Mouse (Mus musculus): ENCODE measurements around the gene Vcp. TPM values are rescaled to one million over a fixed set of nuclear protein-coding genes. Genes with fewer than 3 reads are reported as not detected.

The Vcp gene
- 316 and 331 TPM in 2 replicates for polyA plus RNA-seq (2012; rRNA removed)

GRCm38 (mm10) chr4:43000141-43000986 is at the start of gene Vcp:
Gene Vcp, minus strand, starts transcription at chr4:43000507.

DNA sequence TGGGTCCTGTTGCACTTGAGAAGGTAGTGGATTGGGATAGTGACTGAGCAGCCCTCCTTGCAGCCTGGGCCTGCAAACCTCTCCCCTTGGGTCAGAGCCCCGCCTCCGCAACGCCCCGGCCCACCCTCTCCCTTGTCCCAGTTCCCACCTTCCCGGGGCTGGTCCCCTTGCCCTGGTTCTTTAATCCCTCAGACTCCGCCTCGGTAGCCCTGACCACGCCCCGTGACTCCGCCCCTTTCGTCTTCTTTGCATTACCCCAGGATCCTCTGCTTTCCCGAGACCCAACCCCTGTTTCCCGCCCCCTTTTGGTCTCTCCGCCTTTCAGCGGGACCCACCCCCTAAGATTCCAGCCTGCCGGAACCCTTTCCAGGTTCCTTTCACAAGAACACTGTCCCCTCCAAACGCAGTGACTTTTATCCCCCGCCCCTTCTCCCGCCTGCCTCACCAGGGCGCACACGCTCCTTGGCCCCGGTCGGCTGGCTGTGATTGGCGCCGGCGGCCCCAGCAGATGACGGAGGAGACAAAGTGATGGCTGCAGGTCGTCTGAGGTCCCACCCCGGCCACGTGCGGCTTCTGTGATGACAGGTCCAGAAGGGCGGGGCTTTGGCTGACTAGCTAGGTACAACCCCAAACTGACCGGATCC is 45.5 kb upstream of the Vcp start, which contains the start of gene Fam214b:
Gene Fam214b (minus strand): TSS at position 562 of the 644 bp plus-strand sequence.

DNA sequence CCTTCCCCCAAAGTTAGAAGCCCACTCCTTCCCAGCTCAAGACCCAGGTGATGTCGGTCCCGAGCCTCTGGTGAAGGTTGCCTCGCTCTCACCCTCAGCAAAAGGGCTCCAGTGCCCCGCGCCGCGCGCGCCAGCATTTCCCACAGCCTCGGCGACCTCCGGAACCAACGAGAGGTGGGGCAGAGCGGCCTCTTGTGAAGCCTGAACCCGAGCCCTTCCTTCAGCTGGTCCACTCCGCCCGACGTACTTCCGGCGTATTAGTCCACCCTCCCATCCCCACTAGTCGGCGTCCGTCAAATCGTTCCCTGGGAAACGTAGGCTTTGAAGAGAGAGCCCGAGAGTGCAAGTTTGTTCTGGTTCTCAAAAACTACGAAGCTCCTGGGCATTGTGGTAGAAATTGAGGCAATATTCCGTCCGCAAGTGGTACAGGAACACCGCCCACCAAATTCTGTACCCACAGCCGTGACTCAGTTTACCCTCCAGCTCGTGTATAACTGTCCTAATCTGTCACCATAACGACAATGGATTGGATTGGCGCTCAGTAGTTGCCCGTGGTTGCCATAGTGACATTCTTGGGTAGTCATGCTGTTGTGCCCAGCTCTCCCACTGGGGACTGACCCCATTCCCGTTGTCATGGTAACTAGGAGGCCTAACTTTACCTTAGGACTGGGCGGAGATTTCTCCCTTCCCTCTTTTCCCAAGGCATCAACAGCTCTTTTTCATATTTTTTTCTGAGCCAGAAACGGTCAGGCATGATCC is 31.1 kb upstream of the Vcp start, which contains the start of gene Stoml2:
Gene Stoml2 (minus strand): TSS at position 474 of the 759 bp plus-strand sequence.

GRCm38 (mm10) chr4:43025084-43025960 is 25.0 kb upstream of the Vcp start, which contains the start of gene Pigo:
Gene Pigo, minus strand, starts transcription at chr4:43025819.

GRCm38 (mm10) chr4:43010161-43011038 is 10.1 kb upstream of the Vcp start, which contains the start of gene Fancg:
Gene Fancg, minus strand, starts transcription at chr4:43010506.

GRCm38 (mm10) chr4:42969304-42969703 is 31.0 kb downstream of the Vcp start, which contains the start of gene 1700022I11Rik:
Gene 1700022I11Rik, plus strand, starts transcription at chr4:42969604.

DNA sequence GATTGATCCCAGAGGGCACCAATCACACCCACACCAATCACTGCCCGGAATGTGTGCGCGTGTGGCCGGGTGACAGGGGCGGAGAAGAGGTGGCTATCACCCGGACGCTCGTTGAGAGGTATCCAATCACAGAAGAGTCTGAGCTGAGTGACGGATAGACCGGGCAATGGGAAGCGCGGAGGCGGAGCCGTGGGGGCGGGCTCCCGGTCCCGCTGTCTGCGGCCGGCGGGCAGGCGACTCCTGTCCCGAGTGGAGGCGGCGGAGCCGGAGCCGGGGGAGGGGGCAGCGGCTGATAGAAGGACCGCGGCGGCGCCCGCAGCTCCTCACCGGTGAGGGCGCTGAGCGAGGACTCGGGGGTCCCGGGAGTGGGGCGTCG is 50.6 kb downstream of the Vcp start, which contains the start of gene Dnajb5:
Gene Dnajb5 (plus strand): TSS at position 139 of the 376 bp plus-strand sequence.

Other genes starting within 250 kb of the Vcp start
- gene Ccl19, start 243.9 kb downstream of the Vcp start, polyA plus RNA-seq (2012; rRNA removed): not detected in 2 replicates
- gene Ccl21a, start 226.5 kb downstream of the Vcp start, polyA plus RNA-seq (2012; rRNA removed): 2.7 TPM in 1 of 2 replicates, not detected in the other
- gene Fam205a1, start 146.6 kb downstream of the Vcp start, polyA plus RNA-seq (2012; rRNA removed): 0.02 and 0.06 TPM in 2 replicates
- not detected in 2 replicates for gene Gm12394, start 143.7 kb downstream of the Vcp start, polyA plus RNA-seq (2012; rRNA removed)
- not detected in 2 replicates for gene Fam205c, start 126.3 kb downstream of the Vcp start, polyA plus RNA-seq (2012; rRNA removed)
- gene Phf24, start 83.8 kb downstream of the Vcp start, polyA plus RNA-seq (2012; rRNA removed): 5.0 and 5.8 TPM in 2 replicates
- gene Dnajb5, start 50.7 kb downstream of the Vcp start, polyA plus RNA-seq (2012; rRNA removed): 31.6 and 35.2 TPM in 2 replicates
- gene 1700022I11Rik, start 30.9 kb downstream of the Vcp start, polyA plus RNA-seq (2012; rRNA removed): 0.29 TPM in 1 of 2 replicates, not detected in the other
- gene Fancg, start 10.0 kb upstream of the Vcp start, polyA plus RNA-seq (2012; rRNA removed): 23.3 and 25.9 TPM in 2 replicates
- gene Pigo, start 25.3 kb upstream of the Vcp start, polyA plus RNA-seq (2012; rRNA removed): 24.8 and 26.7 TPM in 2 replicates
- gene Stoml2, start 31.2 kb upstream of the Vcp start, polyA plus RNA-seq (2012; rRNA removed): 158 and 191 TPM in 2 replicates
- 29.5 and 34.3 TPM in 2 replicates for gene Fam214b, start 45.7 kb upstream of the Vcp start, polyA plus RNA-seq (2012; rRNA removed)
- 30.4 and 42.7 TPM in 2 replicates for gene Unc13b, start 58.4 kb upstream of the Vcp start, polyA plus RNA-seq (2012; rRNA removed)